Mouse (Mus musculus) cerebellum, adult 2 months (tissue): ENCODE results near the gene Cnnm2.

Experiments
- CTCF ChIP-seq: fragments of 200-500 bp; IDR thresholded peaks from 2 replicates; pipeline ENCODE4 v1.5.1; 2011; ENCODE audit warnings: low read depth, mild to moderate bottlenecking, control low read depth, low read length, moderate library complexity, borderline replicate concordance; ENCODE audit not compliant: insufficient read depth
- POLR2A ChIP-seq: fragments of 200-500 bp; IDR thresholded peaks from 2 replicates; pipeline ENCODE4 v1.6.1; 2011; ENCODE audit warnings: low read length, control low read depth, borderline replicate concordance; ENCODE audit not compliant: insufficient read depth

DNA sequence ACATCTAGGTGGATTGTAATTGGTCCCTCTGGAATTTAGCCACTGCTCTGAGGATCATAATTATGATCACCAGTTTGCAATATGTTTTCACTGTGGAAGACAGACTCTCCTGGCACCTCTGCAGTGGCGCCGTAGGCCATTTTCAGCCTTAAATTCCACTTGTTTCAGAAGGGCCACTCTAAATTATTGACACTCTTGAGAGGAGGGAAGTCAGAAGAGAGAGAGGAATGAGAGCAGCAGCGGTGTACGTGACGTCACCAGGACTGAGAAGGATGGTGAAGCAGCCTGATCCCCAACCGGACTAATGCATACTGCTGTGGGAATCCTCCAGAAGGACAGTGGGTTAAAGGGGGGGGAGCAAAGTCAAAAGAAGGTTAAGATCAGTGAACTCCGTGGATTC lies 40.1 kb downstream of the Cnnm2 start:
- no peak for TF ChIP-seq CTCF
- TF ChIP-seq POLR2A = no peak
